Mouse (Mus musculus) CH12.LX (cell line): ENCODE data around the gene Guk1. TPM values are rescaled to one million over a fixed set of nuclear protein-coding genes. Genes with fewer than 3 reads are reported as not detected.

ENCODE experiments used
- DNase-seq: peaks from one replicate; pipeline ENCODE4 v3.0.0-alpha.2; 2013; ENCODE audit errors: extremely low read depth
- H3K27ac ChIP-seq: 2 replicates; pipeline ENCODE4 v1.5.1; 2012; ENCODE audit warnings: low read depth, mild to moderate bottlenecking, control low read depth, moderate library complexity; ENCODE audit not compliant: insufficient read depth
- H3K27me3 ChIP-seq: replicated peaks from 2 replicates; pipeline ENCODE3; 2012; ENCODE audit warnings: inconsistent platforms
- H3K36me3 ChIP-seq, 2 experiments: replicated peaks in 1 of 2; 2 replicates each; pipeline versions ENCODE3 to v1.6.1; 2012; ENCODE audit warnings: inconsistent platforms in 1 of 2, low read length in 1 of 2, mild to moderate bottlenecking in 1 of 2, mixed read lengths in 1 of 2, moderate library complexity in 1 of 2; ENCODE audit not compliant: control insufficient read depth in 1 of 2, insufficient read depth in 1 of 2
- H3K4me1 ChIP-seq, 2 experiments: 2 replicates each; pipeline ENCODE4 v1.6.1; 2012; ENCODE audit warnings: inconsistent platforms in 1 of 2, moderate library complexity in 1 of 2; ENCODE audit not compliant: insufficient read depth in 2 of 2, control insufficient read depth in 1 of 2
- H3K4me2 ChIP-seq: 2 replicates; pipeline ENCODE4 v1.6.1; 2012; ENCODE audit warnings: low read depth, mild to moderate bottlenecking, control low read depth; ENCODE audit not compliant: poor library complexity, insufficient read depth, severe bottlenecking
- H3K4me3 ChIP-seq, 3 experiments: fragments of 150-350 bp in 1 of 3; sonication (generic) in 1 of 3; replicated peaks in 1 of 3; 2 replicates each; pipeline versions ENCODE3 to v1.5.1; 2011 to 2012; ENCODE audit warnings: low read depth in 2 of 3, low read length in 2 of 3, mild to moderate bottlenecking in 2 of 3, moderate library complexity in 2 of 3, control low read depth in 1 of 3, improper control_type of control experiment in 1 of 3, inconsistent platforms in 1 of 3, mixed read lengths in 1 of 3; ENCODE audit not compliant: poor library complexity in 1 of 3
- H3K79me2 ChIP-seq: replicated peaks from 2 replicates; pipeline ENCODE4 v1.6.1; 2012; ENCODE audit warnings: mild to moderate bottlenecking, moderate library complexity; ENCODE audit not compliant: control insufficient read depth, poor library complexity, insufficient read depth, severe bottlenecking; ENCODE audit errors: extremely low read depth
- H3K9ac ChIP-seq: 2 replicates; pipeline ENCODE4 v1.6.1; 2012; ENCODE audit warnings: low read depth, mild to moderate bottlenecking, control low read depth, moderate library complexity; ENCODE audit not compliant: insufficient read depth
- H3K9me3 ChIP-seq: replicated peaks from 2 replicates; pipeline ENCODE3; 2012; ENCODE audit warnings: low read length, inconsistent platforms, mixed read lengths
- CTCF ChIP-seq, 2 experiments: IDR thresholded peaks in 1 of 2; conservative IDR thresholded peaks in 1 of 2; 2 replicates each; pipeline ENCODE4 v1.5.1; 2011 to 2012; ENCODE audit warnings: low read depth in 2 of 2, low read length in 2 of 2, improper control_type of control experiment in 1 of 2, inconsistent platforms in 1 of 2, mild to moderate bottlenecking in 1 of 2, moderate library complexity in 1 of 2
- E2F4 ChIP-seq: IDR thresholded peaks from 2 replicates; pipeline ENCODE4 v1.6.1; 2011; ENCODE audit warnings: low read depth, low read length, improper control_type of control experiment; ENCODE audit not compliant: insufficient replicate concordance
- GABPA ChIP-seq: IDR thresholded peaks from 2 replicates; pipeline ENCODE4 v1.6.1; 2012; ENCODE audit warnings: low read depth, low read length, improper control_type of control experiment, inconsistent platforms; ENCODE audit not compliant: insufficient replicate concordance
- IRF4 ChIP-seq: IDR thresholded peaks from 2 replicates; pipeline ENCODE4 v1.6.1; 2014; ENCODE audit warnings: low read depth, mild to moderate bottlenecking, inconsistent platforms, low read length, improper control_type of control experiment
- JUND ChIP-seq: conservative IDR thresholded peaks from 2 replicates; pipeline ENCODE4 v1.6.1; 2011; ENCODE audit warnings: low read depth, low read length, improper control_type of control experiment
- KAT2A ChIP-seq: IDR thresholded peaks from 2 replicates; pipeline ENCODE4 v1.6.1; 2012; ENCODE audit warnings: low read length, improper control_type of control experiment, inconsistent platforms; ENCODE audit not compliant: insufficient replicate concordance
- MAX ChIP-seq: IDR thresholded peaks from 2 replicates; pipeline ENCODE4 v1.6.1; 2011; ENCODE audit warnings: low read length, improper control_type of control experiment
- MEF2A ChIP-seq: IDR thresholded peaks from 2 replicates; pipeline ENCODE4 v1.6.1; 2014; ENCODE audit warnings: low read depth, mild to moderate bottlenecking, inconsistent platforms, low read length, improper control_type of control experiment, borderline replicate concordance
- PAX5 ChIP-seq: IDR thresholded peaks from 2 replicates; pipeline ENCODE4 v1.6.1; 2012; ENCODE audit warnings: low read length, inconsistent platforms, mixed read lengths
- POLR2A ChIP-seq: IDR thresholded peaks from 2 replicates; pipeline ENCODE4 v1.6.1; 2011; ENCODE audit warnings: low read depth, mild to moderate bottlenecking, improper control_type of control experiment, low read length
- SMC3 ChIP-seq: IDR thresholded peaks from 2 replicates; pipeline ENCODE4 v1.6.1; 2011; ENCODE audit warnings: low read depth, low read length, improper control_type of control experiment
- USF2 ChIP-seq: conservative IDR thresholded peaks from 2 replicates; pipeline ENCODE4 v1.6.1; 2011; ENCODE audit warnings: low read depth, low read length, improper control_type of control experiment
- dilution Hi-C: fragments of 300-500 bp; cut with MboI; formaldehyde crosslinking; loops from 2 replicates; pipeline ENCODE4 v1.14.3; 2020; ENCODE audit warnings: low sequenced_read_pairs; ENCODE audit not compliant: extremely low pct_unique_long_range_greater_than_20kb, extremely low pct_ligation_motif_present
- in situ Hi-C: fragments of 300-500 bp; cut with MboI; formaldehyde crosslinking; loops from 3 replicates; pipeline ENCODE4 v1.14.3; 2019; ENCODE audit warnings: low sequenced_read_pairs, low pct_ligation_motif_present, low pct_unique_long_range_greater_than_20kb, mixed read lengths
- polyA plus RNA-seq: library from polyadenylated mRNA; unstranded; fragments of >175 nt; gene quantifications from 2 replicates; pipeline ENCODE4 v1.2.1, GENCODE M21; 2012; ENCODE audit warnings: low read depth; ENCODE audit not compliant: insufficient read length
- total RNA-seq, 2 experiments: library from RNA; depleted of rRNA; stranded (reverse); fragments of 300-350 nt in 1 of 2; fragments of >200 nt in 1 of 2; gene quantifications; 2 replicates each; pipeline ENCODE4 v1.2.3; 2012 to 2014

Gene Guk1
- total and polyA plus RNA-seq, 3 experiments: 111 to 148 (median 130) TPM

DNA sequence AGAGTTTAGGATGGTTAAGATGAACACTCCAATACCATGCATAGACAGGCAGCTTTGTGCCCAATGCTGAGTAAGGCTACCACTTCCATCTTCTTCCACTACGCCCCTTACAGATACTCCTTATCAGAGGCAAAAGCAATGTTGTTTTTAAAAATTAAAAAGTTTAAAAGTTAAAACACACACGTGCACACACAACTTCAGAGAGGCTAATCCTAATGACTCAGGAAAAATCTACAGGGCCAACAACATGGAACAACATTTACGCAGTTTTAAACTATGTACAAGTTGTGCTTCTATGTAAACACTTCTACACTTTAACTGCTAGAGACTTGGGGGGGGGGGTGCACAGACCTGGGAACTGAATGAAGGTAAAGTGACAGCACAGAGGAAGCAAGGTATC is 32.0 kb upstream of the Guk1 start:
- in situ Hi-C loops: no loop called here
- Histone ChIP-seq H3K4me2 (peak overlapping the region; percentile 39; the same call in 1 of the 2 replicates), H3K36me3 (peaks cover 20 to 62% of the 10 kb centered on the region in 2 experiments), H3K27ac (no peak overlapping the region), H3K9me3 (no peaks in the 10 kb centered on the region), H3K79me2 (peaks cover 88% of the 10 kb centered on the region), H3K4me1 (peaks cover 26 to 75% of the 10 kb centered on the region in 2 experiments), H3K9ac (no peak overlapping the region), H3K27me3 (no peaks in the 10 kb centered on the region)
- no peak for DNase-seq
- TF ChIP-seq PAX5 (no peak), JUND (no peak), CTCF (conservative IDR thresholded peaks at IDR 0.05 in 1 of 2, IDR thresholded peaks at IDR 0.05 in 1 of 2; ENCODE audit: low read depth in 2 of 2, low read length in 2 of 2) (no peak), SMC3 (no peak)
- TF ChIP-seq, all 38 proteins: peak for 0
- dilution Hi-C loops: no loop called here
- H3K4me3 ChIP-seq: no peak overlapping the region

DNA sequence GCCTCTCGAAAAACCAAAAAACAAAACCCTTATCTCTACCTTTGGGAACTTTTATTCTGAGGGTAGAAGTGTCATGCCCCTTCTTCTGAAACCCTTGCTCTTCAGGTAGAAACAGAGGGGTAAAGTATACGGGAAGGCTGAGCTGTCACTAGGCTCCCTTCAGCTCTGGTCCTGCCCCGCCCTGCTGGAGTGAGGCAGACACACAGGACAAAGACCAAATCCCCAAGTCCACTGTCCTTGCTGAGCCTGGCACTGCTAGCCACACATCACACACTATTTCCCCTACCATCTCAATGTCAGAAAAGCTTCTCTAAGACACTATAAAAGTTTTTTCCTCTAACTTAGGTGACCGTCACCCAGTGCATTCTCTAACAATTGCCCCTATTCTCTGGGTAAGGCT is 30.3 kb upstream of the Guk1 start:
- H3K9ac ChIP-seq: no peak overlapping the region

DNA sequence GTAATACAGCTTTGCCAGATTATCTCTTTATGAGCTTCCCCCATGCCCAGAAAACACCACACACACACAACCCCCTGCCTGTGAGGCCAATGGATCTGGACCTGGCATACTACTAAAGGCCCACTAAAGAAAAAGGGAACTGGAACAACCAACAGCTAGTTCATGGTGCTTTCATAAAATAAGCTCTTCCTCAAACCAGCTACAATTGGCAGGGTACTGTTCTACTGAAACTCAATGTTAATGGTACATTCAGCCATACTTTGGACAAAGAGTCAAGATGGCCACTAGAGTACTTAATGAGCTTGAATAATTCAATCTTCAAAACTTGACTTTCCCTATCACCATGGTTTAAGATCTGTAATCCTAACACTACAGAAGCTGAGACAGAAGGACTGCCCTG is 29.6 kb upstream of the Guk1 start:
- Histone ChIP-seq H3K27ac (0 out of 2 replicates have a peak overlapping the region, but pooled peaks have one; percentile 18), H3K4me1 (peaks cover 25 to 92% of the 10 kb centered on the region in 2 experiments)
- TF ChIP-seq GABPA: no peak
- 0 out of 2 replicates have a peak, but pooled peaks have one; percentile 31 for TF ChIP-seq IRF4

More for the DNA sequence above, 30.3 kb upstream of the Guk1 start:
- in situ Hi-C loops (no loop called here), dilution Hi-C loops (no loop called here)
- H3K4me1 ChIP-seq: peaks cover 25 to 87% of the 10 kb centered on the region in 2 experiments
- peaks cover 34 to 78% of the 10 kb centered on the region in 2 experiments for H3K36me3 ChIP-seq
- H3K27ac ChIP-seq: no peak overlapping the region
- no peak overlapping the region for H3K4me2 ChIP-seq
- no peak for DNase-seq
- peaks cover 98% of the 10 kb centered on the region for H3K79me2 ChIP-seq
- TF ChIP-seq E2F4 (no peak), USF2 (no peak), MEF2A (no peak), KAT2A (no peak), MAX (no peak), IRF4 (no peak), POLR2A (no peak), PAX5 (no peak)
- no peaks in the 10 kb centered on the region for H3K27me3 ChIP-seq
- H3K4me3 ChIP-seq: no peak overlapping the region
- H3K9me3 ChIP-seq: no peaks in the 10 kb centered on the region

More for the DNA sequence above, 29.6 kb upstream of the Guk1 start:
- in situ Hi-C loops: no loop called here
- peaks cover 34 to 85% of the 10 kb centered on the region in 2 experiments for H3K36me3 ChIP-seq
- H3K27me3 ChIP-seq: no peaks in the 10 kb centered on the region
- no peak overlapping the region for H3K9ac ChIP-seq
- no peak overlapping the region for H3K4me2 ChIP-seq
- dilution Hi-C loops: no loop called here
- no peak overlapping the region for H3K4me3 ChIP-seq
- DNase-seq: peak; percentile 38
- peaks cover 98% of the 10 kb centered on the region for H3K79me2 ChIP-seq
- H3K9me3 ChIP-seq: no peaks in the 10 kb centered on the region
